Mouse (Mus musculus) retina, postnatal 7 days (tissue): ENCODE measurements around the gene Gpr162.

Source experiments
- DNase-seq: peaks from one replicate; pipeline ENCODE4 v3.0.0-alpha.2; 2012; ENCODE audit warnings: low read depth, low spot score

The Gpr162 gene

DNA sequence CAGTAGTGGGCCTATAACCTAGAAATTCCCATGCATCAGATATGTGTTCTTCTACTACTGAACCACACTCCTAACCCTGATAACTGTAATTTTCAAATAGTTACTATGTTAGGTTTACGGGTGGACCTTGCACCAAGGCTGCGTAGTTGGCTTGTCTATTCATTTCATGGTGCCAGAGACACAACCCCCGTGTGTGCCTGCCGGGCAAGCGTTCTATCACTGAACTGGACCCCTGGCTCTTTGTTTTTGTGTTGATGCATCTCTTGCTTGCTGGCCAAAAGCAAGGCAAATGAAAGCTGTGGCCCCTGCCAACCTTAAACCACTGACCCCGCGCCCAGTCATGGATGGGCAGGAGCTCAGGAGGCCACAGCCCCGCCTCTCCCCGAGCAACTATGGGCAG is 18.0 kb upstream of the Gpr162 start:
- no peak for DNase-seq

DNA sequence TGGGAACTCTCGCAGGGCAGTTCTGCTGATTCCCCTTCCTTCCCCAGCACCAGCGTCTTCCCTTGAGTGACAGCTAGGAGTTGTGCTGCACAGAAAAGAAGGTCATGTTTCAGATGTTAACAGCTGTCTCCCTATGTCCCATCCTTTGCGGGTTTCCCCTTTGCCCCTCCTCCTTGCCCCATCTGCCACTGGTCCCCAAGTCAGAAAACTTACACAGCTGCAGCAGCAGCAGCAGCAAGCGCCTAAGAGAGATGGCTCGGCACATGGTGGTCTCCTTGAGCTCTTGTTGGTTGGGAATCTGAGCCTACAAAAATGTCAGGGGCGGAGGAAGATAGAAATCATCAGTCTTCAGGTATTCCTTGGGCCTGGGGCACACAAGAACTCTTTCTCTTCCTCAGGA is 15.6 kb upstream of the Gpr162 start:
- no peak for DNase-seq

DNA sequence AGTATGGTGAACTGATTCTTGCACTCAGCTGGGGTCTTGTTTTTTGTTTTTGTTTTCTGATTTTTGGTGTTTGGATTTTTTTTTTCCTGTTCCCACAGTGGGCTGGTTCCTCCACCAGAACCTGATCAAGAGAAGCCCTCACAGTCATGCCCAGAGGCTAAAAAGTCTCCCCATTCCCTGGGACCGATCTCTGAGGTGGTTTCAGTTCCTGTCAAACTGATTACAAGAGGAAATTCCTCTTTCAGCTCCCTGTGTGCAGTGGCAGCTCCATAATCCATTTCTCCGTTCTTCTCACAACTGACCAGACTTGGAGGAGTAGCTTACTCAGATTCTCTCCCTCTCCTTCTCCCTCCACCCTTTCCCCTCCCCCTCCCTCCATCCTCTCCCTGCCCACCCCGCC is 10.6 kb upstream of the Gpr162 start:
- no peak for DNase-seq

DNA sequence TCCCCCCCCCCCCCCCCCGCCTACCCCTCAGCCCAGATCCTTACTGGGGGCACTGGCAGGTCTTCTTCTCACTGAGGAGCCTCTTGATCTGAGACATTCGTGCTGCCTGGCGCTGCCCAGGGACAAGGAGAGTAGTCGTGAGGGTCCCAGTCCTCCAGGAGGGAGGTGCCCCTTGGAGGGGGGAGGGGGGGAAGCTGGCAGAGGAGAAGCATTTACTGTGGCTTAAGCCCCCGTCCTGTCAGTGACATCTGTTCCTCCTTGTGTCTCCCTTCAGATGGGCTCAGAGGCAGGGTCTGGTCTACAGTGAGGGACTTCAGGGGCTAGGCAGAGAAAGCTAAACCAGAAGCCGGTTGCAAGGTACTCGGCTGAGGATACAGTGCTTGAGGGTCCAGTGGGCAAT is 2.8 kb upstream of the Gpr162 start:
- no peak for DNase-seq

DNA sequence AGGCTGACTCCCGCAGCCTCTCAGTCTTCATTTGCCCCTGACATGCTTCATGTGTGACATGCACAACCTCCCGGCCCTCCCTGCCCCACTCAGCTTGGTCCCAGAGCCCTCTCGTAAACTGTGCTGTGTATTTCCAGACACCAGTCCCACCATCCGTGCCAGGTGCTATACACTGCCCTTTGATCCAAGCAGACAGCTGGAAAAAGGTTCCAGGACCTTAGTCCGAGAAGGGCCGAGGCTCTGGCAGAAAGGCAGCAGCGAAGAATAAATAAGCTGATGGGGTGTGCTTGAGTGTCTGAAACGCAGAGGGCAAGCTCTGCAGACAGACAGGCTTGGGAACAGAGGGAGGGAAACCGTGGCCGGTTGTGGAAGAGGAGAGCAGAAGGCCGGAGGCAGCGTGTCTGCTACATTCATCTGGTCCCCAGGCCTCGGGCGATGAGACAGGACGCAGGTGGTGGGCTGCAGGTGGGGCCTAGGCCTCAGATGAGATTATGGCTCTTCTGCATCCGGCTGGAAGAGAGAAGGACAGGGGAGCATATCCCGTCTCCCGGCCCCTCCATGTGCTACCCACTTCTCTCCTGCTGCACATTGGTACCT is 2.1 kb upstream of the Gpr162 start:
- no peak for DNase-seq

DNA sequence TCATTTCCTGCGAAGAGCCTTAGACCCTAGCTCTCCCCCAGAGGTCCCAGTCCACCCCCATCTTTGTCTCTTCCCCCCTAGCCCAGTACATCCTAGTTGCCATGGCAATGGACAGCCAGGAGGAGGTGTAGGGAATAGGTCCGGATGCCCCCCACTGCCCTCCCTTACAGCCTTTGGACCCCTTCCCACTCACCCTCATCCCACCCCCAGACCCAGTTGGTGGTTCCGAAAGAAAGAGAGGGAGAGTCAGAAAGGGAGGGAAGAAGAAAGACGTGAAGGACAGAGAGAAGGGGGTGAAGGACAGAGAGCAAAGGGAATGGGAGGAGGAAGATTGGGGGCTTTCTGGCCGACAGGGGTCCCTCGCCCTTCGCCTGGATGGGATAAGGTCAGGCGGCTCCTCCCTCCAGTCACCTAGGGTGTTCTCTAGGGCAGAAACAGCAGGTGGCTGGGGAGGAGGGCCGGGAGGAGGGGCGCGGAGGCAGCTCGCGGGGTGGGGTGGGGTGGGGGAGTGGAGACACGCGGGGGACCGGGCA is 592 bp downstream of the Gpr162 start:
- no peak for DNase-seq

DNA sequence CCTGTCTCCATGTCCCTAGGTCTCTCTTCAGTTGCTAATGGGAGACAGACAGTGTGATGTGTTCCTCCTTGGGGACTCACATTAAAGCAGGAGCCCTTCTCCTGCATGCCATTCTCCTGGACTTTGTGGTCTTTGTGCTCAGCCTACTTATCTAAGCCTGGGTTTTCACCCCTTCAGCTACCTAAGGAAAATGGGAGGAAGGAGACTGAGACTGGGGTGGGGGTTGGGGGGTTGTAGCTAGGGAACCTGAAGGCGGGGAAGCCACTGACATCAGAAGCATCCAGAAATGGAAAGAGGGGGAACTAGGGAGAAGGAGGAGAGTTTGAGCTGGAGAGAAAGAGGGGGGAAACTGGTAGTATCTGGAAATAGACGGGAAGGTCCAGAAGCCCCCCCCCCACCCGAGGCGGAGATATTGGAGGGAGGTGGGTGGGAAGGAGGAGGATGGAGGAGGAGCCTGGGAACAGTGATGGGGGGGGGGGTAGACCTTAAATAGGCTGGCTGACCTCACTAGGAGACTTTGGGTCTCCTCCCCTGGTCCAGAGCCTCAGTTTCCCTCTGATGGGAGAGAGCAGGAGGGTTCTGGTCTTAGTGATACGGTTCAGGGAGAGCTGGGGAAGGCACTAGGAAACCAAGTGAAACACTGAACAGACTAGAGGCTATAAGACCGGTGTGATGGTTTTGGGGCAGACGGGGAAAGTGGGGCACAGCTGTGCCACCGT is 1.2 kb downstream of the Gpr162 start:
- no peak for DNase-seq

DNA sequence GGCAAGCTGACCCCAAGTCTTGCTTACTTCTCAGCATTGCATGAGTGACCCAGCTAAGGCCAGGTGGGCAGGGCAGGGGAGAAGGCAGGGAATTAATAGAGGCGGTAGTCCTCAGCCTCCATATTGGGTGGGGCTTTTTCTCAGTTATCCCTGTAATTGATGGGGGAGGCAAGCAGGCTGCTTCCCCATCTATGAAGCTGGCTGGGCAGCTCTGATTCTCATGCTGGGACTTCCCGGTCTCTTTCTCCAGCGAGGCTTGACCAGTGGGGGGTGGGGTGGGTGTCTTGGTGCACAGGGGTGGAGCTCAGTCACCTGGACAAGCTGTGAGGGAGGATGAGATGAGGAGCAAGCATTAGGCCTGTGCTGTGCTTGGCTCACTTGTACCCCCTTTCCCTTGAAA is 2.0 kb downstream of the Gpr162 start:
- no peak for DNase-seq

DNA sequence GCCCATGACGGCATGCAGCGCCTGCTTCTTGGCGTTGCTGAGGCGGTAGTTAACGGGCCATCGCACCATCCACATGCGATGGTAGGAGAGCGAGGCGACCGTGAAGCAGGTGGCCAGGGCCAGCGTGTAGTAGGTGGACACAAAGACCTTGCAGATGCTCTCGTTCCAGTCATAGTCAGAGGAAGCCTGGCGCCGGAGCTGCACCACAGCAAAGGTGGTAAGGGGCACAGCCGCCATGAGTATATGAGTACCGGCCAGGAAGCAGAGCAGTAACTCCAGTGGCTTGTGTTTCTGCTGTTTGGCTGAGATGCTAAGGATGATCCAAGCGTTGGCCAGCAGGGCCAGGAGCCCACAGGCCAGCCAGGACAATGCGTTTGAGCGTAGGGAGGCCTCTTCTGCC is 2.5 kb downstream of the Gpr162 start:
- no peak for DNase-seq

DNA sequence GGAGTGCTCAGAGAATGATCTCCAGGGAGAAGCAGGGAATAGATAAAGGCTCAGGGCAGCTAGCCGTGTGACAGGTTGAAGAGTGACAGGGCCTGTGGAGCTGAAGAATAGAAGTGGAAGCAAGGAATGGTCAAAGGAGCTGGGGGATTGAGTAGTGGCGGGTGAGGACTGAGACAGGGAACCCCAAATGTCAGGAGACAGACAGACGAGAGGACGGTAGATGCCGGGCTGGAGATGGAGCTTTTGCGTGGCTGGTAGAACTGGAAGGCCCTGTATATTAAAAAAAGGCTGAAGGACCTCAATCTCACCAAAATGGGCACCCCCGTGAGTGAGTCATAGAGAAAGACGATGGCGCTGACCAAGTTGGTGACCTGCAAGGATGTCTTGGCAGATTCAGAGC is 3.3 kb downstream of the Gpr162 start:
- no peak for DNase-seq

DNA sequence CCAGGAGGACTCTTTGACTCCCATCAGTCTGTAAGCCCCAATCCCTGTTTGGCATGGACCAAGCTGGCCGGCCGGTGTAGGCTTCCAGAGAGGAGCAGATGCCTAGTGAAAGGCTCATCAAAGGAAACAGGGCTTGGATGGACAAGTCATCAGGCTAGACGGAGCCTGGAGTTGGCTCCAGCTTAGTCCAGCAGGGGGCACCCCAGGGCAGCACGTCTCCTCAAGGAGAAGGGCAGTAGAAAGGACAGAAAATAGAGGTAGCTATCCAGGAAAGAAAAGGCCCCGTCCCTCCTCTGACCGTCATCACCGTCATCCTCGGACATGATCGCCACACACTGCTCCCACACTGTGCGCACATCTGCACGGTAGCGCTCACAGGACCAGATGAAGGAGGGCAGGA is 4.1 kb downstream of the Gpr162 start:
- peak; percentile 81 for DNase-seq

DNA sequence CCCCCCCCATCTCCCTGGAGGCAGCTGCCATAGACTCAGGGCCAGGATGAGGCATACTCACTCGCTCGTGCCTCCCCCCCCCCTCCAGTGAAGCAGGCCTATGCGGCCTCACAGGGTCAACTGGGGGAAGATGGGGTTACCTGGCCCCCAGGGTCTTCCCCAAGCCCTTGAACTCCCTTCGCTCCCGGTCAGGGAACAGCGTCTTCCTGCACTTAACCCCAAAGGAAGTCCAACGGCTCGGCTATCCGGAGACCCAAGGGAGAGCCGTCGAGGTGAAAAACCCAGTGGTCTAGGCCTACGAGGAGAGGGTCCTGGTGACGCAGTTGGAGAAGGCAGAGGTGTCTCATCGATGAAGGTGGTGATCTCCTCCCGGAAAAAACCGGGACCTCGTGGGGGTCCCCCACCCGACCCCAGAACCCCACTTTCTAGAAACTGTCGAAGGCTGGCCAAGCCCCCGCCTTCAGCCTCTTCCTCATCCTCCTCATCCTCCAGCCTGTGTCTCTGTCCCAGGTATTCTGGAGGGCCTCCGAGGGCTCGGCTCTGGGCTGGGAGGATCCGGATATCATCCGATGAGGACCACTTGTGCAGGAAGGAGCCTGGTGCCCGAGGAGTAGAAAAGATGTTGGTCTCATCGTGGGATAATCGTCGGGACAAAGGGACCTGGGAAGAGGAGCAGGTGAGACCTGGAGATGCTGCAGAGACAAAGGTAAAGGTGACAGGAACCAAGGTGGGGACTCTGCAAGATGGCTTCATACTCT is 5.0 kb downstream of the Gpr162 start:
- DNase-seq, result no peak

DNA sequence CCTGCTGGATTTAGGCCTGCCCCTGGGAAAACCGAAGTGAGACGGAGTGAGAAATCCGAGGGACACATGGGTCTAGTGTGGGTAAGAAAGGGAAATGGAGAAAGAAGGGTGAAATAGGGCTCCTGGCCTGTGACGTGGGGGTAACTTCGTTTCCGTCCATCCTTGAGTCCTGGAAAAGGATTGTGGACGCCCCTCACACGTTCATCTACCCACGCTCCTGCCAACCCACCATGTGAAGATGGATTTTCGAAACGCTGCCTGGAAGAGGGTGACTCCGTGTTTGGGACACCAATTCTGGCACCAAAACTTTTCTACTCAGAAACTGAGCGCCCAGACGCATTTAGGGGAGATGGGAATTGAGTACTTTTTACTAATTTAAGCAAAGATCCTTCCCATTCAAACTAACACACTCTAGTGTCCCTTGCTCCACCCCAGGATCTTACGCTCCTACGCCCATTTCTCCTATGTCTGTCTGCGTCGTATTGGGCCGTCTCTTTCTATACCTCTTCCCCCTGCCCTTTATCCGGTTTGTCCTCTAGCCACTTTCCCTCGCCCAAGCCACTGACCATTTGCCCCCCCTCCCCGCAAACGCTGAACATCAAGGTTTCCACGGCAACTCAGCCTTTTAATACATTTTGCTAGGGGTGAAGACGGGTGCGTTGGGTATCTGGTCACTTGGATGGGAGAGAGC is 5.8 kb downstream of the Gpr162 start:
- DNase-seq, result no peak

DNA sequence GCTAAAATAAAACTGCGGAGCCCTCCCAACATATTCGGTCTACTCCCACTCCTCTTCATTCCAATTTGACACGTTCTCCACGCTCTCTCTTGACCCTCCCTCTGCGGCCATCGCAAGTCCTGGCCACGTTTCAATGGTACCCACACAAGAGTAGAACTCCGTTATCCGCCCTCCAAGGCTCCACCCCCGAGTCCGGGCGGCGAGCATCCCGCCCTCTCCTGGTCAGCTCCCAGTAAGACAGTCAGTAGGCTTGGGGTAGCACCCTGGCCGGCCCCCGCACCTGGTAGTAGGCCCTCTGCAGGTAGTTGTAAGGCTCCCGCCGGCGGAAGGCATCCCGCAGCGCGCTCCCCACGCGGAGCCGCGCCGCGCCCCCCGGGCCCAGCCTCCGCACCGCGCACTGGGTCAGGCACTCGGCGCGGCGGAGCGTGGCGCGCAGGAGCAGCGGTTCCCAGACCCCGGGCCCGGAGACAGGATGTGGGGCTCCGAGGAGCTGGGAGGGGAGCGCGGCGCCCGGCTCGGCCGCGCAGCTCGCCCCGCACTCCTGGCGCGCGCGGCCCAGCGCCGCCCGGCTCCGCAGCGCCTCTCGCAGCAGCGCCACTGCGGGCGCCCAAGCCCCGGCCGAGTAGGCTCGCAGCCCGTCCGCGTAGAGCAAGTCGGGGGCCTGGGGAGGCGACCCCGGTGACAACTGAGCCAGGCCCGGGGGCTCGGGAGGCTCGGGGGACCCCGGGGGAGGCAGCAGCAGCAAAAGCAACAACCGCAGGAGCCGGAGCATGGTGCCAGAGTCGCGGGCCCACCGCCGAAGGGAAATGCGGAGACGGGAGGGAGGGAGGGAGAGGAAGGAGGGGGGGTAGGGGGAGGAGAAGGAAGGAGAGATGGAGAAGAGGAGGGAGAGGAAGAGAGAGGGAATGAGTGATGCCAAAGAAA is 6.6 kb downstream of the Gpr162 start, which contains the start of gene P3h3:
TSS of gene P3h3 (minus strand) at position 837 of the 924 bp plus-strand sequence.
- peak; percentile 69 for DNase-seq

DNA sequence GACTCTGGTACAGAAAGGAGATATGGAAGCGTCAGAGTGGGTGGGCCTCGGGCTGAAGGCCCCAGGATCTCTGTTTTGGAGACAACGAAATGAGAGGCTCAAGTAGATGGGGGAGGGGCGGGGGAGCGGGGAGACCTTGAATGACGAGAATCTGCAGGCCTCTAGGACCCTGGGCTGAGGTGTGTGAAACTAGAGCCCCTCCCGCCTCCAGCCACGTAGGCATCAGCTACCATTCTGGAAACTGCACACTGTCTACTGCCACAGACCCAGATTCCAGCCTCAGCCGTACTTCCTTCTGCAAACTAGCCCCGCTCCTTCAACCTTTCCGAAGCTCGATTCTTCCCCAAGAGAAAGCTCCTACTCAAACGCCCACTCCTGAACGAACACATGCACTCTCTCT is 7.5 kb downstream of the Gpr162 start:
- DNase-seq, result no peak

DNA sequence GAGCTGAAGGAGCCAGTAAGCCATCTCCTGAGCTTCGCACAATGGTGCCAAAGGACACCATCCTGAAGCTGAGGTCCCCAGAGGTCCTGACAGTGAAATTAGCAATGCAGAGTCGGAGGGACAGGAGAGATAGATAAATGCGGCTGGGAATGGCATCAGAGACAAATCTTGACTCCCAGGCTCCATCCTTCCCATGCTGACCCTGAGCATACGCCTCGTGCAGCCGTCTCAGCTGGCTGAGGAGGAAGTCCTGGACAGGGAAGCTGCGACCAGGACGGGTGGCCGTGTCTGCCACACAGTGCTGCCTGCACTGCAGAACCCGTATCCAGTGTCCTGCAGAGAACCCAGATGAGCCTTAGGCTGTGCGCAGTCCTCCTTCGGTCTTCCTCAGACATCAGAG is 9.1 kb downstream of the Gpr162 start:
- no peak for DNase-seq

DNA sequence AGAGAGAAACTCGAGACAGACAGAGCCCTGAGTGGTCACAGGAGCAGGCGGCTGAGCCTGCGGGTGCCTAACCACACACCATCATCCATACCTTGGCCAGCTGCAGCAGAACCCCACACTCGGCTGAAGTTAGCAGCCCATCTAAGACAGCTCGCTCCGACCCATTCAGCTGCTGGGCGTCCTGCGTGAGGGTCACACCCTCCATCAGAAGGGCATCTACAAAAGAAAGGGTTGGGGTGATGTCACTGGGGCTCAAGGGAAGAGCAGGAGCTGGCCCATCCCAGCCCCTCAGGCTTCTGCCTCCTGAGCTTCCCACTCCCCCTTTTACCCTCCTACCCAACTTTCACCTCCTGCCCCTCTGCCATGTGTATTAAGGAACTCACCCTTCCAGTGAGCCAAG is 13.2 kb downstream of the Gpr162 start:
- no peak for DNase-seq

DNA sequence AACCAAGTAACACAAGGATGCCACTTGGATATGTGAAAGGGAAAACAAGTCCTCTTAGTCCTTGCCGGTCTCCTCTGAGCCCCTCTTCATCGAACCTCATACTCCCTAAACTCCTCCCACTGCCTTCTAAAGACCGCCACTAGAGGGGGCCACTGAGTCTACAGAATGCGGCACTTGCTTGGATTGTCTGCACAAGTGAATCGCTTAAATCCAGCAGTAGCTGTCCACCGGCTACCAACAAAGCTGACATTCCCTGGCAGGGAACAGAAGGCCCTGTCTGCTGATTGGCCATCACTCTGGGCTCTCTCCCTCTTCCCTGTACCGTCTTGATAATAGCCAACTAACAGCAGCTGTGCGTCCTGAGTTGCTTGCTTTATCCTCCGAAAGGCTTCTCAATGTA is 16.5 kb downstream of the Gpr162 start:
- DNase-seq, result peak; percentile 95

DNA sequence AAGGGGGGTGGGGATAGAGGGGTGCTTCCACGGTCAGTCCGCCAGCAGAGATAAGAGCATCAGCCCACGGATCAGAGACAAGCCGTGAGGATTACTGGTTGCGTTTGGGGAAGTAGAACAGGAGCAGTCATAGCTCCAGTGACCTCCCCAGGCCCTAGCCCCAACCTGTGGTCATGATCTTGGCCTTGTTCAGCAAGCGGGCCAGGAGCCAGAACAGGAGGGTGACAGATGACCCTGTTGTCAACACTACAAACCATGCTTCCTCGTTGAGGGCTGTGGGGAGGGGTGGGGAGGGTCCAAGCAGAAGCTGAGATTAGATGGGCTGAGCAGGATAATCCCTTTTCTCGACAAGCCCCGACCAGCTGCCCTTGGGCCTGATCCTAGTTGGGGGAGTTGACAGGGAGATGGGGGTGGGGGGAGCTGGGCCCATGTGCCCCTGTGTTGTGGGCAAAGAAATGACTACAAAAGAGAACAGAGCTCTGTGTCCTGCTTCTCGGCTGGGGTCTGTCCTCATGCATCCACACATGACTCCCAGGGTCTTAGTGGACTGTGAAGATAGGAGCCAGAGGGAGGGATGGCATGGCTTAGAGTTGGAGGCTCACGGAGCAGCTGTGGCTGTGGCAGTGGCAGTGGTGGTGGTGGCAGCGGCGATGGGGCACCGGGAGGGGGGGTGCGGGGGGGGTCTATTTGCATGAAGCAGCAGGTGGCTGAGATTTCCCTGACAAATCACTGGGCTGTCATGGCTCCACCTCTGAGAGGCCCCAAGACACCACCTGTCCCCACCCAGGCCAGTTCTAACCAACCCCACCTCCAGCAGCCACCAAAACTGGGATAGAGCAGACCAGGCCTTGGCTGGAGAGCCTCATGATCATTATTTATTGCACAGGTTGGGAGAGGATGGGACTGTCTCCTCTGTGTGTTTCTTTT is 23.3 kb downstream of the Gpr162 start, which contains the start of gene Gnb3:
TSS of gene Gnb3 (minus strand) at position 35 of the 927 bp plus-strand sequence.
- peak; percentile 94 for DNase-seq

DNA sequence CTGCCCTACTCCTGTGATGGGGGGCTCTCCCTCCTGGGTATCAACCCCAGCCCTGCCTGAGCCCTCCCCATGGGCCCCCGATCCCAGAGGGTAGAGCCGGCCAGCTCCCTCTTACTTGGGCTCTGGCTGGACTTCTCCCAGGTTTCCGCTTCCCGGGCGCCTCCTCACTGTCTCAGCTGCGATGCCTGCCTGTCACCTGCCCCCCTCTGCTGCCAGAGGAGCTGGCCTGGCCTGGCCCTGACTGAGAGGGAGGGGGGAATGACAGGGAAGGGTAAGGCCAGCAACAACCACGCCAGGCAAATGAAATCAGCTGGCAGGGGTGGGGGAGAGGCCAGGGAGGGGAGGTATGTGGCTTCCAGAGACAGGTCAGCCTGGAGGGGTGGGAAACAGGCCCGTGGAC is 24.0 kb downstream of the Gpr162 start:
- no peak for DNase-seq
